Mouse (Mus musculus) heart, adult 11 months (tissue): ENCODE measurements around the gene Rbm5.

ENCODE experiments used
- DNase-seq: peaks from one replicate; pipeline ENCODE4 v3.0.0; 2022

Gene Rbm5

GRCm38 (mm10) chr9:107699376-107699980, 71.3 kb downstream of the Rbm5 start:
- DNase-seq: peak; percentile 90

GRCm38 (mm10) chr9:107698611-107699190, 72.1 kb downstream of the Rbm5 start:
- DNase-seq: peak; percentile 89

- peak; percentile 91 for DNase-seq
Measured at GRCm38 (mm10) chr9:107697811-107698521, 72.8 kb downstream of the Rbm5 start.

- peak; percentile 97 for DNase-seq
Measured at GRCm38 (mm10) chr9:107696845-107697610, 73.8 kb downstream of the Rbm5 start.

GRCm38 (mm10) chr9:107696106-107696479, 74.7 kb downstream of the Rbm5 start:
- no peak for DNase-seq

- DNase-seq: peak; percentile 95
Measured at GRCm38 (mm10) chr9:107695441-107696105, 75.2 kb downstream of the Rbm5 start.

- DNase-seq: peak; percentile 95
Measured at GRCm38 (mm10) chr9:107694627-107695026, 76.2 kb downstream of the Rbm5 start.

- DNase-seq: no peak
Measured at GRCm38 (mm10) chr9:107693433-107693987, 77.3 kb downstream of the Rbm5 start.

GRCm38 (mm10) chr9:107692785-107693184, 78.0 kb downstream of the Rbm5 start:
- DNase-seq: peak; percentile 90

GRCm38 (mm10) chr9:107690391-107690790, 80.4 kb downstream of the Rbm5 start:
- no peak for DNase-seq
